Mouse (Mus musculus) cerebellum, adult 2 months (tissue): ENCODE results near the gene Shpk. TPM values are rescaled to one million over a fixed set of nuclear protein-coding genes. Genes with fewer than 3 reads are reported as not detected.

Source experiments
- DNase-seq, 2 experiments: peaks; one replicate each; pipeline ENCODE4 v3.0.0; 2021
- H3K27ac ChIP-seq: fragments of 200-500 bp; 2 replicates; pipeline ENCODE4 v1.5.1; 2012; ENCODE audit warnings: low read length, control low read depth, inconsistent platforms; ENCODE audit not compliant: insufficient read depth
- H3K27me3 ChIP-seq: fragments of 200-500 bp; 2 replicates; pipeline ENCODE4 v1.6.1; 2012; ENCODE audit warnings: inconsistent platforms, mild to moderate bottlenecking, low read length, moderate library complexity; ENCODE audit not compliant: control insufficient read depth, insufficient read depth
- H3K4me1 ChIP-seq: fragments of 200-500 bp; 2 replicates; pipeline ENCODE4 v1.6.1; 2011; ENCODE audit warnings: low read length; ENCODE audit not compliant: control insufficient read depth, insufficient read depth
- H3K4me3 ChIP-seq: fragments of 200-500 bp; replicated peaks from 2 replicates; pipeline ENCODE3; 2011; ENCODE audit warnings: mild to moderate bottlenecking, low read depth, low read length, control low read depth; ENCODE audit not compliant: insufficient read depth
- CTCF ChIP-seq: fragments of 200-500 bp; IDR thresholded peaks from 2 replicates; pipeline ENCODE4 v1.5.1; 2011; ENCODE audit warnings: low read depth, mild to moderate bottlenecking, control low read depth, low read length, moderate library complexity, borderline replicate concordance; ENCODE audit not compliant: insufficient read depth
- POLR2A ChIP-seq: fragments of 200-500 bp; IDR thresholded peaks from 2 replicates; pipeline ENCODE4 v1.6.1; 2011; ENCODE audit warnings: low read length, control low read depth, borderline replicate concordance; ENCODE audit not compliant: insufficient read depth
- WGBS: fragments of 180-500 bp; shearing (Covaris S2); methylation state at CpG from one replicate; pipeline ENCODE4 v1.1.7; 2018; 5-methylcytosine and 5-hydroxymethylcytosine counted together
- polyA plus RNA-seq: library from polyadenylated mRNA; depleted of rRNA; stranded (reverse); fragments of >200 nt; gene quantifications from 2 replicates; pipeline ENCODE4 v1.2.3, GENCODE M21; 2012

Gene Shpk
- polyA plus RNA-seq, 1 experiment = 4.1 TPM

- no peak overlapping the region for H3K4me3 ChIP-seq
- no peak for DNase-seq
- no peaks in the 10 kb centered on the region for H3K27me3 ChIP-seq
- WGBS = 63% methylated on average over 2 of the region's 2 CpGs
- TF ChIP-seq POLR2A (no peak), CTCF (no peak)
- no peak overlapping the region for H3K27ac ChIP-seq
- H3K4me1 ChIP-seq = peaks cover 4% of the 10 kb centered on the region; the same call in 1 of the 2 replicates
These were observed 1.8 kb downstream of the Shpk start for GRCm38 (mm10) chr11:73201021-73201420.

DNA sequence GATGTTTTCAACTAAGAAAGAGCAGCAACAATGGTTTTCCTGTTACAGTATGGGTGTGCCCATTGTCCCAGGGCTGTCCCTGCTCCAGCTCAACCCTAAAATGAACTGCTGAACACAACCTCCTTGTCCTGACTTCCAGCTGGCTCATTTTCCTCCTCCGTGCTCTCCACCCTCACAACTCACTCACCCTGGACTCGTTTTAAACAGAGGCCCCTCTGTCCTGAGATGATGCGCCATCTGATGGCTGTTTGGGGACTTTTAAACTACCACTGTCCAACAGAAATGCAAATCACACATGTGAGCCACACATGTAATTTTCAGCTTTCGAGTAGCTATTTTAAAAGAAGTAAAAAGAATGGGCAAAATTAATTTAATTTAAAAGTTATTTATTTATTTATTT lies 2.3 kb downstream of the Shpk start:
- peaks cover 4% of the 10 kb centered on the region; the same call in 1 of the 2 replicates for H3K4me1 ChIP-seq
- no peaks in the 10 kb centered on the region for H3K27me3 ChIP-seq
- WGBS = 44% methylated on average over 4 of the region's 4 CpGs
- no peak for DNase-seq
- no peak overlapping the region for H3K27ac ChIP-seq
- H3K4me3 ChIP-seq = no peak overlapping the region
- TF ChIP-seq CTCF (no peak; the same call in 1 of the 2 replicates), POLR2A (no peak)

GRCm38 (mm10) chr11:73203895-73204294 lies 4.6 kb downstream of the Shpk start:
- Histone ChIP-seq H3K4me3 (no peak overlapping the region), H3K27ac (no peak overlapping the region), H3K4me1 (no peaks in the 10 kb centered on the region), H3K27me3 (no peaks in the 10 kb centered on the region)
- WGBS = 54% methylated on average over 8 of the region's 8 CpGs
- TF ChIP-seq POLR2A = no peak
- no peak for TF ChIP-seq CTCF
- no peak for DNase-seq

- Histone ChIP-seq H3K4me1 (no peaks in the 10 kb centered on the region), H3K27me3 (no peaks in the 10 kb centered on the region), H3K27ac (no peak overlapping the region), H3K4me3 (no peak overlapping the region)
- no peak for DNase-seq
- TF ChIP-seq CTCF = no peak
- no peak for TF ChIP-seq POLR2A
- 84% methylated on average over 7 of the region's 7 CpGs for WGBS
These were observed 5.9 kb downstream of the Shpk start for GRCm38 (mm10) chr11:73205194-73205593.

- WGBS = 78% methylated on average over 2 of the region's 2 CpGs
- no peaks in the 10 kb centered on the region for H3K27me3 ChIP-seq
- TF ChIP-seq CTCF (no peak; the same call in 1 of the 2 replicates), POLR2A (no peak)
- no peak overlapping the region for H3K4me3 ChIP-seq
- no peak for DNase-seq
- H3K4me1 ChIP-seq = no peaks in the 10 kb centered on the region
- no peak overlapping the region for H3K27ac ChIP-seq
These were observed 8.4 kb downstream of the Shpk start for GRCm38 (mm10) chr11:73207621-73208020.

- no peaks in the 10 kb centered on the region for H3K4me1 ChIP-seq
- H3K4me3 ChIP-seq = no peak overlapping the region
- TF ChIP-seq CTCF (no peak), POLR2A (no peak)
- no peak overlapping the region for H3K27ac ChIP-seq
- no peaks in the 10 kb centered on the region for H3K27me3 ChIP-seq
- 9% methylated on average over 3 of the region's 3 CpGs for WGBS
- DNase-seq = no peak
These were observed 14.7 kb downstream of the Shpk start for GRCm38 (mm10) chr11:73213956-73214355.

DNA sequence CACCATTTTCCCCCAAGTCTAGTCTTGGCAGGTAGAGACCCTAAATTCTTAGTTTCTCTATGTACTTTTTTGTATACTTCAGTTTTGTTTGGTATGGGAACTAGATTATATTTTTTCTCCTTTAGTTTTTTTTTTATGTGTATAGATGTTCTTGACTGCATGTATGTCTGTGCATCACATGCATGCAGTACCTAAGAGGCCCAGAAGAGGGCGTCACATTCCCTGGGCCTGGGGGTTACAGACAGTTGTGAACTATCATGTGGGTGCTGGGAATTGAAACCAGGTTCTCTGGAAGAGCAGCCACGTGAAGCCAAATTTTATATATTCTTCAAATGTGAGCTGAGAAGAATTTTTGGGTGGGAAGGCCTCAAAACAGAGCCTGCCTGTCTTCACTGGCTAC lies 20.4 kb downstream of the Shpk start:
- H3K27ac ChIP-seq = no peak overlapping the region

GRCm38 (mm10) chr11:73220651-73221050 lies 21.4 kb downstream of the Shpk start:
- Histone ChIP-seq H3K4me1 (no peaks in the 10 kb centered on the region), H3K27ac (no peak overlapping the region), H3K27me3 (no peaks in the 10 kb centered on the region), H3K4me3 (no peak overlapping the region)
- WGBS = 84% methylated on average over 1 of the region's 1 CpGs
- no peak for DNase-seq
- TF ChIP-seq POLR2A = no peak
- no peak for TF ChIP-seq CTCF

More for the DNA sequence above, 20.4 kb downstream of the Shpk start:
- whole genome bisulfite sequencing = 74% methylated on average over 2 of the region's 2 CpGs
- TF ChIP-seq CTCF = no peak
- no peak for TF ChIP-seq POLR2A
- Histone ChIP-seq H3K27me3 (no peaks in the 10 kb centered on the region), H3K4me1 (no peaks in the 10 kb centered on the region), H3K4me3 (no peak overlapping the region)
- no peak for DNase-seq

DNA sequence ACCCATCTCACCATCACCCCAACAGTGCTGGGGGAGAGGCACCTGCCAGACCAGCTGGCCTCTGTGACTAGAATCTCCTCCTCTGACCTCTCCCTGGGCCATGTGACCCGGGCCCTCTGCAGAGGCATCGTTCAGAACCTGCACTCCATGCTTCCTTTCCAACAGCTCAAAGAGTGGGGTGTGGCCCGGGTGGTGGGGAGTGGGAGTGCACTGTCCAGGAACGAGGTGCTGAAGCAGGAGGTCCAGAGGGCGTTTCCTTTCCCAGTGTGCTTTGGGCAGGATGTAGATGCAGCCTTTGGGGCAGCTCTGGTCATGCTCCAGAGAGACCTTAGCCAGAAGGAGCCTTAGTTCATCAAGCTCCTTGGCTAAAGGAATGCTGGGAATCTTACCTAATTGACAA lies 23.6 kb downstream of the Shpk start:
- H3K27ac ChIP-seq = no peak overlapping the region
- no peaks in the 10 kb centered on the region for H3K4me1 ChIP-seq
- 46% methylated on average over 5 of the region's 5 CpGs for WGBS
- no peaks in the 10 kb centered on the region for H3K27me3 ChIP-seq
- no peak for TF ChIP-seq CTCF
- no peak for TF ChIP-seq POLR2A
- no peak overlapping the region for H3K4me3 ChIP-seq
- no peak for DNase-seq
